Mouse (Mus musculus): ENCODE results near the gene Calcrl.

DNA sequence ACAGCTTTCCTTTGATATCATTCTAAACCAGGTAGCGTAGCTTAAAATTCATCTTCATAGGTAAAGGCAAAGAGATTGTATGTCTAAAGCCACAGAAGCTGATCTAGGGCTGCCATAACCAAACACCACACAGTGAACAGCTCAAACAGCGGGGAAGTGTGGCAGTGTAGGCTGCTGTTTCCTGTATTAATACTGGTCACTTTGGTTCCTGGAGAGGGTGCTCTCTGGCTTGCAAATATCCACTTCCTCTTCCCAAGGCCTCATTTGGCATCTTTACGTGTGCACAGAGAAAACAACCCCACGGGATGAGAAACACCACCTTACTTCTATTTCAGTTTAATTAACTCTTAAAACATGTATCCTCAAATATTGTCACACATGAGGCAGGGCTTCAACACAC lies 42.2 kb upstream of the Calcrl start:
- TF ChIP-seq CTCF (IDR thresholded peaks at IDR 0.05; ENCODE audit: extremely low read depth, insufficient read length, insufficient replicate concordance, low read depth, low read length): no peak
- TF ChIP-seq POLR2A (IDR thresholded peaks at IDR 0.05; ENCODE audit: low read depth, low read length): no peak
